Mouse (Mus musculus): ENCODE measurements at regions not wholly inside any gene's neighbourhood (a gene's known extent, or its start where the extent isn't known, plus 50 kb on each side); places are given as distances from the start of the nearest gene placed in this dataset.

DNA sequence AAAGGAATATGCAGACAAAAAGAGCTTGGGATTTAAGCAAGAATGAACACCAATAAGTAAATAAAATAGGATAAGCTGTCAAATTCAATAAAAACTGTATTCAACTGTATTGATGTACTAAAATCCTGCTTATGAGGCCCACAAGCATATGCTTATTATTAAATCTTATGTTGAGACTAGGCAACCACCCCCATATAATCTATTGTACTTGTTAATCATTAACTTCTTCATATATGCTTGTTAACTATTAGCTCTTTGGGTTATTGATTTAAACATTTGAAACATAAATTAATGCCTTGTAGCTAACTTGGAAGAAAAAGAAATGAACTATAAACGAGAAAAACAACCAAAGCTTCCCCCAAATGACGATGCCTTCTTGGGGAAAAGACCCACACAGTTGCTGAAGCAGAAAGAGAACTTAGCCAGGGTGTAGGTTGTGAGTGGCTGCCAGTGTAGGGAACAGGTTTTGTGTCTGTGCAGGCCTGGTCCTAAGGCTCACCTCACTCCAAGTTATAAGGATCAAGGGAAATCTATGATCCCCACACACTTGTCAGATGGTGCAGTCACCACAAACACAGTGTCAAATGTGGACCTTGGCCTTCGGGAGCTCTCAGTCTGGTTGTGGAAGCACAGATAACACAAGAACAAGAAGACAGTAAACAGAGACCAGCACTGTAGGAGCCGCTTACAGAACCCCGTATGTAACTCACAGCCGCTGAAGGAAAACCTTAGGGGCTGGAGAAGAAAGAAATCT is 71.8 kb upstream of the Cited2 start:
- DNase-seq (ENCODE audit: low spot score), result peak; percentile 66

DNA sequence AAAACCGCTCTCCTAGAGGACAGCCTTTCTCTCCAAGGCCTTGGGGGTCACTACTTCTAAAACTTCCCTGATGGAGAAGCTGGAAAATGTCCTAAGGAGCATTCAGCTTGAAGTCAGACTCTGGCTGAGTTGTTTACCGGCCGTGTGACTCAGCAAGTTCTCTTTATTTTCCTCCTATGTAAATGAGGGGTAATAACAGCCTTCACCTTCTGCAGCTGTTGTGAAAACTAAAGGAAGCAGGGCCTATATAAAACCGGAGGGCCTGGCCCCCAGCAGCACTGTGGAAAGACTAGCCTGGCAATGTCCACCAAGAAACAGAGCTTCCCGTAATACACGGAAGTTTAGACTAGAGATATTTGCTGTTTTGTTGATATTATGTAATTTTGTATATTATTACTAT is 69.7 kb upstream of the Cited2 start:
- DNase-seq (ENCODE audit: low spot score), result no peak

GRCm38 (mm10) chr10:17653785-17654184 is 69.2 kb upstream of the Cited2 start:
- DNase-seq (ENCODE audit: low spot score), result no peak

GRCm38 (mm10) chr10:17654308-17654858 is 68.6 kb upstream of the Cited2 start:
- no peak for DNase-seq (ENCODE audit: low spot score)

DNA sequence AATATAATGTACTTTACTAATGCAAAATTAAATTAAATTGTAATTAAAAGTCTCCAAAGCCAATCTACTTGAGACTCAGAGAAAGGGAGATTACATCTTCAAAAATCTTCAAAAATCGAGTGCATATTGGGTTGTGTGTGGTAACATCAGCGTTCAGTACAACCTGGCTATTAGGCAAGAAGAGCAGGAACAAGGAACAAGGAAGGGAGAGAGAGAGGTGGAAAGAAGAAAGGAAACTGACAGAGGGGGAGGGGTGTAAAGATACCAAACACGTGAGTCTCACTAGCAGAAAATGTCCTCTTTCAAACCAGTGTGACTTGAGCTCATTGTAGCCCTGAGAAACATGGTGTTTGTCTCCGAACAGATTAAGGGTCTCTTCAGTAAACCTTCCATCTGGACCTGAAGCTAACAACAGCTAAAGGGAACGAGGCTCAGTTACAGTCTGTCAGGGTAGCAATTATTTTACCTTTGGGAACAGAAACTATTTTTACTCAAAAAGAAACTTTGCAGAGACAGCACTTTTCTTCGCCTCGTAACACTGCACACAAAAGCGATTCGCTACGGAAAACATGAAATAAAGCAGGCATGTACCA is 67.5 kb upstream of the Cited2 start:
- no peak for DNase-seq (ENCODE audit: low spot score)

DNA sequence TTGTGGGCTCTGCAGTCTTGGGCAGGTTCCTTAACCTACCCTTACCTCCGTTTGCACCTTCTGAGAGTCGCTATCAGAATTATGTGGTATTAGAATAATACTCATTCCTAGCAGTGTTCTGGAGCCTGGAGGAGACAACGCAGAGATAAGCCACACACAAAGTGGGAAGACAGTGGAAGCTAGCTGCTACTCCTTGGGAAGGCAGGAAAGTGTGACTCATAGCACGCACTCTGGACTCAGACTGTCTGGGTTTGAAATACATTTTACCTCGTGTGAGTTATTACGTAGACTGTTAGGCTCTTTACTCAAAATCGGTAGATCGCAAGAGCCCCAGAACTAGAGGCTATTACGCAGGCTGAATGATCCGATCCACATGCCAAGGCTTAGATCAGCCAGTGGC is 66.7 kb upstream of the Cited2 start:
- DNase-seq (ENCODE audit: low spot score), result no peak

DNA sequence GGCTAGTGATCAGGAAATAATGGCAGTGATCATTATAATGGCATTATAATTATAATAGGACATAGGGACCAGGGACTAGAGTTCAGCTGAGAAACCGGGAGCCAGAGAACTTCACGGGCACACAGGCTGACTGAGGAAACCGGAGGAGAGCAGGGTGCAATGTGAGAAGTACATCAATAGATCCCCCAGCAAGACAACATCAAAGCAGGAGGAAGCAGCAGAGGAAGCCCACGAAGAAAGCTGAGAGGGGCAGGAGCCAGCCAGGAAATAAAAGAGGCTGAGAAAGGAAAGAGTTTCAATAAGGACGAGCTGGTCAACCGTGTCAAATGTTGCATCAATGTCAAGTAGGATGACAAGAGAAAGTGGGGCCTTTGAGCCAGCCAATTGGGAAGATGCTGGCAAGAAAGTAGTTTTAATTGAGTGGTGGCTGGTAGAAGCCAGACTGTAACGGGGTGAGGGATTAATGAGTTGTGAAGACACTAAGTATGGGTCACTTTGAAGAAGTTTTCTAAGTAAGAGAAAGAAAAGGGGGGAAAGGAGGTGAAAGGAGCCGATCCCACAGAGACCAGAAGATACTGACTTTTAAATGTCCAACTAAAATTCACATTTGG is 66.0 kb upstream of the Cited2 start:
- DNase-seq (ENCODE audit: low spot score), result no peak

- no peak for DNase-seq (ENCODE audit: low spot score)
Observed at GRCm38 (mm10) chr10:17659575-17659974, 63.4 kb upstream of the Cited2 start.

DNA sequence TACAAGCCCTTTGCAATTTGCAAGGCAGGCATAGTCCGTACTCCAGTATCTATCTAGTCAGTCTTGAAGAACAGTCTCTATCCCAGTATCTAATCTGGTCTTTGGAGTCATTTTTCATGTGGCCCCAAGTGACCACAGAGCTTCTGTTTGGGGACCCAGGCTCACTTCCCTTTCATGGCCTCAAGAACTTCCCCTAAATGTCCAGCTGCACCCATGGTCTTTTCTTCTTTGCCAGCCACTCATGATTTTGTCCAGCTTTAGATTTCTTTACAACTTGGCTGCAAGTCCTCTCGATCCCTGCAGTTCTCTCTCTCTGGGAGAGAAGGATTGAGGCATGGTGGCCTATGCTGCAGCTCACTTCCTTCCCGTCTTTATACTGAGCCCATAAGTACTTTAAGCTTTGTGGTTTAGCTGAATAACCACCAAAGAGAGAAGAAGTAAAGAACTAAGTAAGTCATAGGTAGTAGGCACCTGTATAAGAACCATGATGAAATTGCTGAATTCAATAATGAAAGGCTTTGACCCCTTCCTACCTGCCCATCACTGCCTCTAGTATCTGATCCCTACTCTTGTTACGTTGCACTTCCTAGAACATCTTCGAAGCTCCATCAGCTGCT is 62.1 kb upstream of the Cited2 start:
- DNase-seq (ENCODE audit: low spot score), result no peak

- DNase-seq (ENCODE audit: low spot score), result no peak
Observed at GRCm38 (mm10) chr10:17666089-17666488, 56.9 kb upstream of the Cited2 start.

- DNase-seq (ENCODE audit: low spot score), result no peak
Observed at GRCm38 (mm10) chr10:17669401-17669800, 53.6 kb upstream of the Cited2 start.
